ENCODE assay signal across 21 mouse cellular contexts in genomic region chr5:36618890-36619289, GRCm38 (mm10). TPM values are rescaled to one million over a fixed set of nuclear protein-coding genes. Genes with fewer than 3 reads are reported as not detected.
DNase-seq lines count a peak whose midpoint lies in the region; ATAC-seq and TF ChIP-seq lines count a peak whose summit lies in the region.
"Had no signal": no experiment of that assay in that cellular context is flagged by ENCODE, and none has a peak within 500 bp of the region (broad histone marks: within the 10 kb centered on the region; RNA-seq: fewer than 3 reads in every experiment).

No protein-coding gene starts in this region.

- peaks cover 54% of the 10 kb centered on the region for H3K4me1 ChIP-seq in liver, embryonic 16.5 days (ENCODE audit: control insufficient read depth, low read depth, low read length)
- H3K4me1 ChIP-seq: midbrain, embryonic 13.5 days had no signal

- no peak for ATAC-seq in liver, embryonic 16.5 days (ENCODE audit: low read depth)
- ATAC-seq: forebrain, embryonic 14.5 days; hindbrain, postnatal 0 days; midbrain, embryonic 13.5 days had no signal

- H3K4me3 ChIP-seq in layer of hippocampus, adult 2 months = no peak overlapping the region
- no peak overlapping the region for H3K4me3 ChIP-seq in liver, embryonic 16.5 days (ENCODE audit: low read depth, low read length)
- H3K4me3 ChIP-seq: midbrain, embryonic 13.5 days had no signal

- peak overlapping the region; percentile 52 for H3K27ac ChIP-seq in layer of hippocampus, adult 2 months
- peak overlapping the region; percentile 41; the same call in 1 of the 2 replicates for H3K27ac ChIP-seq in liver, embryonic 16.5 days (ENCODE audit: low read length)
- H3K27ac ChIP-seq: midbrain, embryonic 13.5 days had no signal

- 69% methylated on average over 5 of the region's 5 CpGs for WGBS in liver, embryonic 16.5 days (ENCODE audit: insufficient replicate concordance)

- H3K9me3 ChIP-seq in liver, embryonic 16.5 days (replicated peaks; ENCODE audit: control insufficient read depth, low read length) = no peaks in the 10 kb centered on the region
- H3K9me3 ChIP-seq: midbrain, embryonic 13.5 days had no signal

- H3K36me3 ChIP-seq in liver, embryonic 16.5 days (ENCODE audit: control insufficient read depth, insufficient read depth) = peaks cover 49% of the 10 kb centered on the region

- peak; percentile 29 for DNase-seq in cerebellum, adult 9-10 months
- no peak for DNase-seq in cerebellum, adult 11 months
- DNase-seq in layer of hippocampus, adult 2 months (ENCODE audit: low spot score in 2 of 2) = peak in 1 of 2 experiments; percentile 24
- no peak for DNase-seq in layer of hippocampus, postnatal 36 days
- DNase-seq in A20 (ENCODE audit: low read depth, low spot score) = peak; percentile 32
- DNase-seq in urinary bladder, postnatal 4 days (ENCODE audit: low spot score in 2 of 2) = no peak
- no peak for DNase-seq in kidney, postnatal 36 days
- DNase-seq: adrenal gland, adult 2 months; cerebellum, adult 11-12 months; cerebellum, postnatal 36 days; heart, adult 18-20 months; heart, postnatal 10 days; kidney, adult 11 months; kidney, postnatal 10 days; lung, adult 18-20 months; lung, postnatal 36 days; thymus, postnatal 36 days had no signal

- H3K9ac ChIP-seq in liver, embryonic 16.5 days (ENCODE audit: low read depth, low read length) = no peak overlapping the region
- H3K9ac ChIP-seq: midbrain, embryonic 13.5 days had no signal

- no peak for TF ChIP-seq CTCF in layer of hippocampus, adult 2 months (conservative IDR thresholded peaks at IDR 0.05)

- H3K4me2 ChIP-seq in liver, embryonic 16.5 days (ENCODE audit: low read depth, low read length) = no peak overlapping the region
- H3K4me2 ChIP-seq: midbrain, embryonic 13.5 days had no signal

- H3K27me3 ChIP-seq in liver, embryonic 16.5 days (ENCODE audit: control insufficient read depth, insufficient read depth, low read depth, low read length) = no peaks in the 10 kb centered on the region
- H3K27me3 ChIP-seq: midbrain, embryonic 13.5 days had no signal

RNA-seq across cellular contexts. Expression of gene Tbc1d14, which starts 25.8 kb away (rescaled TPM):
- 100 to 1,000 TPM; 101 to 105 TPM for total RNA-seq in layer of hippocampus, adult 2 months (2021)
- 10 to 100 TPM; 88.6 to 95.7 TPM for total RNA-seq in layer of hippocampus, postnatal 36 days (2021)
- polyA plus RNA-seq in liver, embryonic 16.5 days (2015; fragmentation: Nextera tagmentation; extraction: Ambion mirVana) = 8.1 and 9.3 TPM in 2 replicates

Comparison
In these comparisons a context has a peak if more than half of its experiments do, and no peak if none do; other contexts are left out.
1. DNase-seq: peak in cerebellum, adult 9-10 months (single experiment) and A20 (single experiment); none in cerebellum, adult 11 months (single experiment), layer of hippocampus, postnatal 36 days (0 of 2), urinary bladder, postnatal 4 days (0 of 2) and kidney, postnatal 36 days (0 of 2).